Mouse (Mus musculus) bone marrow, adult 2 months (tissue): ENCODE measurements at regions not wholly inside any gene's neighbourhood (a gene's known extent, or its start where the extent isn't known, plus 50 kb on each side); places are given as distances from the start of the nearest gene placed in this dataset.

ENCODE experiments used
- CTCF ChIP-seq: fragments of 200-500 bp; IDR thresholded peaks from 2 replicates; pipeline ENCODE4 v1.5.1; 2011; ENCODE audit warnings: low read length, control low read depth; ENCODE audit not compliant: control insufficient read depth, insufficient read depth
- POLR2A ChIP-seq: fragments of 200-500 bp; IDR thresholded peaks from 2 replicates; pipeline ENCODE4 v1.6.1; 2011; ENCODE audit warnings: low read depth, mild to moderate bottlenecking, control low read depth, low read length, borderline replicate concordance; ENCODE audit not compliant: control insufficient read depth

DNA sequence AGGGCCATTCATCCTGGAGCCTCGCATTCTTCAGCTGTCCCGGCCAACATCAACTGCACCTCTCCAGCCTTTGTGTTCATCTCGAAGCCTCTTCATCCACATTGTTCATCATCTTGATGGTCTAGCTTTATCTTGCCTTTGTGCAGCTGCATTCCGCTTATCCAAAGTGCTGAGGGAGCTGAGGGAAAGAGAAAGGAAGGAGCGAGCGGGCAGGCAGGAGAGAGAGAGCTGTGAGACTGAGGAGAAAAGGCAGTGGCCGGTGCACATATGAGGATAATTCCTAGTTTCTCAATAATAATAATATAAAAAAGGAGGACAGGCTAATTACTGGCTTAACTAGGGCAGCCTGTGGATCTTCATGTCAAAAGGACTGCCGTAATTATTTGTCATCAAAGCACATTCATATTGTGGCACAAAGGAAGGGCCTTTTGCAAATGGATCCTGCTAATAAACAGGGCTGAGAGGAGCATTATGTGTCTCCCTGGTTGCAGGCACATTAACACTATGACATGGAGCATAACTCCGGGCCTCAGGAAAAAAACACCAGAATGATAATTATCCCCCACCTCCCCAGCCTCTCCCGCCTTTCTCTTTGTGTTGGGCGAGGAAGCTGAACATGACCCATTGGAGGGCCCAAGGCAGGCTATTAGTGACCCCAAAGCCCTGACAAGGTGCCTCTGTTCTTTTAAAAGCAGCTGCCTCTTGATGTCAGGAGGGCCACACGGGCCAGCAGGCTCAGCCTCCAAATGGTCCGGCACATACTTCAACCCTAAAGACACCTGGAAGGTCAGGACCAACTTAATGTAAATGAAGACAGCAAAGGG lies 751.9 kb downstream of the Bcl11a start:
- no peak for TF ChIP-seq CTCF
- no peak for TF ChIP-seq POLR2A
